Mouse (Mus musculus): Measurements from ENCODE around the gene Tex10. TPM values are rescaled to one million over a fixed set of nuclear protein-coding genes. Genes with fewer than 3 reads are reported as not detected.

Tex10 gene
- polyA plus RNA-seq (2014; fragmentation: Illumina TruSeq; extraction: RNeasy Lipid Tissue Mini Kit (QIAGEN cat#74804); ENCODE audit: low read depth, low replicate concordance), result 57.3 TPM

DNA sequence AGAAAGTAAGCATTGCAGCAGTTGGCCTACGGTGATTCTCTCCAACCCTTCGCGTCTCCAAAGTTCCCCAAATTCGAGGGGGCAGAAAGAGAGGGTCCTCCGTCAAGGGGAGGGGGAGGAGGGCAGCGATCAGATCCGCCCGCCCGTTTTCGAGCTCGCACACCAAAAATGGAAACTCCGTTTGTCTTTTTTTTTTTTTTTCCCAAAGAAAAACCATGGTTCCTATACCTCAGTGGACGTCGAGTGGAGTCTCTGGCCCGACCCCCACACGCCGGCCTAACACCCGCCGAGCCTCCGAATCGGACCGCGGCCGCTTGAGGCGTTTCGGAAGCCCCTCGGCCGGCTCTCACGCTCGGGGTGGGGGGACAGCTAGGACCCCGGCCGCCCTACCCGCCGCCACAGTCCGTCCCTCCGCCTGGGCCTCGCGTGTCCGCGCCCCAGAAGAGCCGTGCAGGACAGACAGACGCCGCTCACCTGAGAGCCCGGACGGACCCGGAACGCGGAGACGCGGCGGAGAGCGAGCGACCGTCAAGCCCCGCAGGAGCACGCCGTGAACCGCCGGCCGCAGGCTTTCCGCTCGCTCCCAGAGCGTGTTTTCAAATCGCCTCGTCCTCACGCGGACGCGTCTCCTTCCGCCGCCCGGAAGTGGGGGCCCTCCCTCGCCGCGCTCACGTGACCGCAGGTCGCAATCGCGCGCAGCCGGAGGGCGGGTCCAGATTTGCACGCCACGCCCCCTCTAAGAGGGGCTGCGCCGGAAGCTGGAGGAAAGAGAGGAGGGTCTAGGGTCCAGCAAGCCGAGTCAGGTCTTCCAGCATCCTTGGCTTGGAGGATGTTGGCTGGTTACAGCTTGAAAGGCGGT is at the start of gene Tex10:
TSS of gene Tex10 (minus strand) at position 668 of the 859 bp plus-strand sequence.

Other genes starting within 250 kb of the Tex10 start
- 230 TPM for gene Erp44, start 193.9 kb downstream of the Tex10 start, polyA plus RNA-seq (2014; fragmentation: Illumina TruSeq; extraction: RNeasy Lipid Tissue Mini Kit (QIAGEN cat#74804); ENCODE audit: low read depth, low replicate concordance)
- gene Invs, start 193.7 kb downstream of the Tex10 start, polyA plus RNA-seq (2014; fragmentation: Illumina TruSeq; extraction: RNeasy Lipid Tissue Mini Kit (QIAGEN cat#74804); ENCODE audit: low read depth, low replicate concordance), result 13.1 TPM
- gene Msantd3, start 66.5 kb upstream of the Tex10 start, polyA plus RNA-seq (2014; fragmentation: Illumina TruSeq; extraction: RNeasy Lipid Tissue Mini Kit (QIAGEN cat#74804); ENCODE audit: low read depth, low replicate concordance), result 21.8 TPM
- gene Tmeff1, start 111.7 kb upstream of the Tex10 start, polyA plus RNA-seq (2014; fragmentation: Illumina TruSeq; extraction: RNeasy Lipid Tissue Mini Kit (QIAGEN cat#74804); ENCODE audit: low read depth, low replicate concordance), result 12.2 TPM
- 1.1 TPM for gene Cavin4, start 190.1 kb upstream of the Tex10 start, polyA plus RNA-seq (2014; fragmentation: Illumina TruSeq; extraction: RNeasy Lipid Tissue Mini Kit (QIAGEN cat#74804); ENCODE audit: low read depth, low replicate concordance)